Mouse (Mus musculus) heart, embryonic 15.5 days (tissue): ENCODE results near the gene Fbxl7. TPM values are rescaled to one million over a fixed set of nuclear protein-coding genes. Genes with fewer than 3 reads are reported as not detected.
A peak's percentile ranks its signal among the peaks of the same experiment; 100 is the strongest.
"Not testable (repeated sequence)": the region's sequence is repeated elsewhere in the genome, so short reads cannot be mapped to it uniquely, and the experiment has no call there.

Experiments used
- ATAC-seq: fragments of 200-750 bp; cut with Nextera tagmentation; replicated peaks from 2 replicates; pipeline ENCODE4 v1.8.0; 2017; ENCODE audit warnings: low read depth, moderate TSS enrichment; ENCODE audit not compliant: insufficient number of reproducible peaks, insufficient read depth, low FRiP score
- H3K27ac ChIP-seq: fragments of 300-500 bp; sonication (generic); 2 replicates; pipeline ENCODE4 v1.5.1; 2015; ENCODE audit warnings: mild to moderate bottlenecking, inconsistent platforms
- H3K27me3 ChIP-seq: fragments of 300-500 bp; sonication (generic); 2 replicates; pipeline ENCODE4 v1.6.1; 2015; ENCODE audit warnings: inconsistent platforms
- H3K36me3 ChIP-seq: fragments of 300-500 bp; sonication (generic); 2 replicates; pipeline ENCODE4 v1.6.1; 2015; ENCODE audit warnings: mild to moderate bottlenecking, inconsistent platforms
- H3K4me1 ChIP-seq: fragments of 300-500 bp; sonication (generic); replicated peaks from 2 replicates; pipeline ENCODE4 v1.6.1; 2015; ENCODE audit warnings: inconsistent platforms
- H3K4me2 ChIP-seq: fragments of 300-500 bp; sonication (generic); 2 replicates; pipeline ENCODE4 v1.6.1; 2015; ENCODE audit warnings: inconsistent platforms, mild to moderate bottlenecking, moderate library complexity
- H3K4me3 ChIP-seq: fragments of 300-500 bp; sonication (generic); 2 replicates; pipeline ENCODE4 v1.5.1; 2015; ENCODE audit warnings: mild to moderate bottlenecking, inconsistent platforms
- H3K9ac ChIP-seq: fragments of 300-500 bp; sonication (generic); 2 replicates; pipeline ENCODE4 v1.6.1; 2015; ENCODE audit warnings: mild to moderate bottlenecking, inconsistent platforms
- H3K9me3 ChIP-seq: fragments of 300-500 bp; sonication (generic); replicated peaks from 2 replicates; pipeline ENCODE4 v1.6.1; 2016; ENCODE audit warnings: inconsistent platforms
- WGBS: fragments of 180-500 bp; shearing (Covaris S2); methylation state at CpG from one replicate; pipeline ENCODE4 v1.1.7; 2015; ENCODE audit warnings: mixed read lengths; 5-methylcytosine and 5-hydroxymethylcytosine counted together
- polyA plus RNA-seq: library from polyadenylated mRNA; unstranded; fragments of >200 nt; fragmentation: Nextera tagmentation; extraction: Ambion mirVana; gene quantifications from 2 replicates; pipeline ENCODE4 v1.2.1, GENCODE M21; 2015

Gene Fbxl7
- polyA plus RNA-seq, 1 experiment from 2014 or later: 7.7 TPM

DNA sequence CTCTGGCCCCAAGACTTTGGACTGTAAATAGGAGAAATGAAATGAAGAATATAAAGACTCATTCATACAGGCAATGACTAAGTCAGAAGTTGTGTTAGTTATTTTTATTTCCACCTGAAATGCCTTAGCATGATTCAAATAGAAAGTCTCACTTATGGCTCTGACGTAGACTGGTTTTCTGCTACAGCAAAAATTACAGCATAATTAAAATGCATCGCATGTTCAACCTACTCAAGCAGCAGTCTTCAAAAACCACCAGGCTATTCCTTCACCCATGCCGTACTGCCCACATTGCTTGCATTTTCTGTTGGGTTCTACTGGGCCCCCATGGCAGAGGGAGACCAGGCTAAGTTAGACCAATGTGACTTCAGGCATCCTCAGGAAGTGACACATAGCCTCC lies 146.9 kb downstream of the Fbxl7 start:
- H3K36me3 ChIP-seq: no peaks in the 10 kb centered on the region
- no peak overlapping the region for H3K27ac ChIP-seq
- no peaks in the 10 kb centered on the region for H3K4me1 ChIP-seq
- ATAC-seq: no peak
- no peak overlapping the region for H3K9ac ChIP-seq
- H3K27me3 ChIP-seq: no peaks in the 10 kb centered on the region
- 89% methylated on average over 3 of the region's 3 CpGs for WGBS
- H3K4me2 ChIP-seq: no peak overlapping the region
- no peaks in the 10 kb centered on the region for H3K9me3 ChIP-seq
- H3K4me3 ChIP-seq: no peak overlapping the region

DNA sequence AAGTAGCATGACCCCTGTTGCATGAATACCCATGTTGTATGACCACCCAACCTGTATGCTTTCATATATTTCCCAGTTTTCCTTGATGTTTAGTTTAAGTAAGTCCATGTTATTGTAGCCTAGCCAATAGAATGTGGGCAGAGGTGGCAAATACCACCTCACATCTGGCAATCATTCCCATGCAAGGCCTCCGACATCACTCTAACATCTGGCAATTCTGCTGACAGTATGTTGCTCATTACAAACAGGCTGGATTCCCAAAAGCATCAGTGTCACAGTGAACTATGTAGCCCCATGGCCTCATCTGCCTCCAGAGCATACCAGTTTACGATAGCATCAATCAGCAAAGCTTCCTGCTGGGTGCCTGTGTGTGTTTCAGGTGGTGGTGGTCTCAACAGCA lies 163.0 kb downstream of the Fbxl7 start:
- Histone ChIP-seq H3K9ac (no peak overlapping the region), H3K4me3 (no peak overlapping the region), H3K9me3 (no peaks in the 10 kb centered on the region), H3K27me3 (no peaks in the 10 kb centered on the region), H3K4me2 (no peak overlapping the region), H3K36me3 (no peaks in the 10 kb centered on the region), H3K4me1 (no peaks in the 10 kb centered on the region), H3K27ac (no peak overlapping the region)
- ATAC-seq: no peak
- WGBS: 70% methylated on average over 2 of the region's 2 CpGs

DNA sequence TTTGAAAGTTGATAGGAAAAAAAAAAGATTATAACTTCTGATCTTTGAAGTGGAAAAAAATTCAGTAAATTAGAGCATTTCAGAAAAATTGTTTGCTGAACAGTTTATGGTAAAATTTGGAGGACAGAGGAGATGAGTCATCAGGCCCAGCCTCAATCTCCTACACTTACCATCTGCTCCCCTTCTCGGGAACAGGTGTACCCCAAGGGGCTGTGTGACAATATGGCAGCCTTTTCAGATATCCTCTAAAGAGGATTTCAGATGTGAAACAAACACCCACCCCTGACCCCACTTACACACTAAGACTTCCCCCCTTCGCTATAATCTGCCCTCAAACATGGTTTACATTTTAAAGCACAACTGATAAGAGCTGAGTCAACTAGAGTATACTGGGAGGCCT lies 164.6 kb downstream of the Fbxl7 start:
- H3K9ac ChIP-seq: no peak overlapping the region
- 51% methylated on average over 2 of the region's 2 CpGs for WGBS

DNA sequence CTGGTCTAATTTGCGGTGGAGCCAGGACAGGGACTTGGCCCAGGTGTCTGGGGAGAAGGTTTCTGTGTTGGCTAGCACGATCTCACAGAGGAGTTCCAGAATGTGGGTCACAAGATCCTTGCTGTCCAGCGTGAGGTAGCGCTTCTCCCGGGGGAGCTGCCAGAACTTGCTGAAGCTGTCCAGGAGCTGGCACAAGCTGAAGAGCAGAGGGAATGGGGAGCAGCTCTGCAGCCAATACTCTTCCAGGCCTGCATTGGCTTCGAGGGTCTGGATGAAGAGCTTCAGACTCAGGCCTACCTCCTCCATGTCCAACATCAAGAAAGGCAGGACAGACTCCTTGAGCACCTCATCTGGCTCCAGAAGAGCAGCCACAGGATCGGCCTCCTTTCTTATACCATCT lies 166.0 kb downstream of the Fbxl7 start:
- not testable (repeated sequence) for ATAC-seq, H3K4me2 ChIP-seq, H3K9ac ChIP-seq, H3K27me3 ChIP-seq, H3K4me1 ChIP-seq, H3K36me3 ChIP-seq, H3K27ac ChIP-seq, H3K4me3 ChIP-seq, H3K9me3 ChIP-seq
- WGBS: 79% methylated on average over 6 of the region's 7 CpGs

More for the DNA sequence above, 164.6 kb downstream of the Fbxl7 start:
- H3K27ac ChIP-seq: no peak overlapping the region
- no peaks in the 10 kb centered on the region for H3K9me3 ChIP-seq
- no peak overlapping the region for H3K4me3 ChIP-seq
- H3K27me3 ChIP-seq: no peaks in the 10 kb centered on the region
- no peak overlapping the region for H3K4me2 ChIP-seq
- no peaks in the 10 kb centered on the region for H3K36me3 ChIP-seq
- H3K4me1 ChIP-seq: no peaks in the 10 kb centered on the region
- ATAC-seq: no peak

DNA sequence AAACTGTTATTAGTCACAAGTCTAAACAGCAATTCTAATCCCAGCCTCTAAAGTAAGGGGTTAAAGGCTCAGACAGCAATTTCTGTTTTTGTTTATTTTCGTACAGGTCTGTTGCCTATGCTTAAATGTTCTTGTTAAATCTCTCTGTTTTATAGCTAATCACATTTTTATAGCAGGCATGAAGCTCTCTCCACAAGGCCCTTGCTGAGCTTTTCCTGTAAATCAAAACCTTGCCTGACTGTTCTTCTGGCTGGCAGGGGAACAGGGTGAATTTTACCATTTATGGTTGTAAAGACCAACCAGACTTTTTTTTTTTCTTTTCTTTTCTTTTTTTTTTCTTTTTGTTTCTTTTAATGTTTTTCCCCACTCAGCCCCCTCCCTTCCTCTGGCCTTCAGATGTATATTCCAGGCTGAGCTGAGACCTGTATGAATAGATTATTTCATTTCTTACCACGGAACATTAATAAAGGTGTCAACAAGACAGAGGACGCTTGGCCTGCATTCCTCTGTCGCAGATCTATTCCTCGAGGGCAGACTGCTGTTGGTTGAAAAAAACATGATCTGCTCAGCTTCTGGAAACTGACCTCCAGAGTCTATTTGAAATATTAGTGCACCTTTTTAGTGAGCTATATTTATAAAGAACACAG lies 176.9 kb downstream of the Fbxl7 start:
- no peak overlapping the region for H3K9ac ChIP-seq
- no peak for ATAC-seq
- H3K4me2 ChIP-seq: no peak overlapping the region
- H3K36me3 ChIP-seq: no peaks in the 10 kb centered on the region
- no peaks in the 10 kb centered on the region for H3K27me3 ChIP-seq
- H3K9me3 ChIP-seq: no peaks in the 10 kb centered on the region
- peaks cover 15% of the 10 kb centered on the region for H3K4me1 ChIP-seq
- H3K4me3 ChIP-seq: no peak overlapping the region
- WGBS: 34% methylated on average over 5 of the region's 5 CpGs
- 0 out of 2 replicates have a peak overlapping the region, but pooled peaks have one; percentile 18 for H3K27ac ChIP-seq

DNA sequence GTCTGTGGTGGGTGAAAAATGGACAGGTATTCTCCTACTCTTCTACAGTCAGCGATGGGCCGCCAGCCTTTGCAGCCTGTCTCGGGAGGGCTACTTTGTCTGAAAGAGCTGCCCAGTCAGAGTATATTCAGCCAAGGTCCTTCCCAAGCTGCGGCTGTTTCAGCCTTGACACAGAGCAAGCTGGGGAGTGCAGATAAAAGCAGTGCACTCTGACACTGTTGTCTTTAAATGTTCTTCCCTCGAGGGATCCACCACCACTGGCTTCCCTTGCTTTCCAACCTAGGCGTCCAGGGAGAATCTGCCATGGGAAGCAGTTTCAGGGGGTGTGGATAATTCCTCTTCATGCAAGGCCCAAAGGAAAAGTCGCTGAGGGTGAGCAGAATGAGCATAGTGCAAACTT lies 177.4 kb downstream of the Fbxl7 start:
- 39% methylated on average over 7 of the region's 7 CpGs for WGBS
- Histone ChIP-seq H3K36me3 (no peaks in the 10 kb centered on the region), H3K9ac (no peak overlapping the region), H3K4me1 (peaks cover 15% of the 10 kb centered on the region), H3K27me3 (no peaks in the 10 kb centered on the region), H3K4me3 (no peak overlapping the region), H3K27ac (0 out of 2 replicates have a peak overlapping the region, but pooled peaks have one; percentile 18), H3K4me2 (no peak overlapping the region), H3K9me3 (no peaks in the 10 kb centered on the region)
- ATAC-seq: no peak

DNA sequence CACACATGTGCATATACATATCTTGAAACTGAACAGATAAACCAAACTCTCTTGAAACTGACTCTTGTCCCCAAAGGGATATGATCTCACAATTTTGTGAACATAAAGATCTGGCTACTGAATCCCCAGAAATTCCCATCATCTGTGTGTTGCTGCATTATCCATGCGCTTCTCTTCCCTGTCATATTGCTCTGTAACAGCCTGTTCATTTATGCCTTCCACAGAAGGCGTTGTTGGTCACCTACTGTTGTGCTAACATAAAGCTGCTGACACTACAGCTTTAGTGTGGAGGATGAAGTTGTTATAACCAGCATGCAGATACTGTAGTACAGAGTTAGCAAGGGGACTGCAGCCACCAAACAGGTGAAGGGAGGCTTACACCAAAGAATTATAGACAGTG lies 179.2 kb downstream of the Fbxl7 start:
- Histone ChIP-seq H3K27ac (no peak overlapping the region), H3K36me3 (no peaks in the 10 kb centered on the region), H3K4me3 (no peak overlapping the region), H3K4me1 (peaks cover 16% of the 10 kb centered on the region), H3K4me2 (no peak overlapping the region), H3K9ac (no peak overlapping the region), H3K27me3 (no peaks in the 10 kb centered on the region), H3K9me3 (no peaks in the 10 kb centered on the region)
- WGBS: 85% methylated on average over 2 of the region's 2 CpGs
- ATAC-seq: no peak

DNA sequence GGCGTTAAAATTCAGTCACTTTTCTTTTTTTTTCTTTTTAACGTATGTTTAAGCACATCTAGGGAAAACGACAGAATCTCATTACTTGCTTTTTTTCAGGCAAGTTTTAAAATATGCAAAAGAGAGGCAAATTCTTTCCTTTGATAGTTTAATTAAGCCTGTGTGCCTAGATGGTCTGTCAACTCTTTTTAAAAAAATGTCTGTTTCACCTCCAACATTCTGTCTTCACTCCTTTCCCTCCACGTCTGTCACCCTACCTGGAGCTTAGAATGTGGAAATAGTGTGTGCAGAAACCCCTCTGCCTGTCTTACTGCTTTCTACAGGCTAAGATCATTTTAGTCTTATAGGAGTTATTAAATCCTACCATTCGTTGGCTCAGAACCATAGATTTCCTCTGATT lies 179.7 kb downstream of the Fbxl7 start:
- no peak overlapping the region for H3K27ac ChIP-seq
- no peak overlapping the region for H3K9ac ChIP-seq
- no peaks in the 10 kb centered on the region for H3K36me3 ChIP-seq
- H3K4me3 ChIP-seq: no peak overlapping the region
- H3K27me3 ChIP-seq: no peaks in the 10 kb centered on the region
- H3K4me2 ChIP-seq: no peak overlapping the region
- H3K9me3 ChIP-seq: no peaks in the 10 kb centered on the region
- 65% methylated on average over 5 of the region's 5 CpGs for whole genome bisulfite sequencing
- peaks cover 16% of the 10 kb centered on the region for H3K4me1 ChIP-seq
- no peak for ATAC-seq

DNA sequence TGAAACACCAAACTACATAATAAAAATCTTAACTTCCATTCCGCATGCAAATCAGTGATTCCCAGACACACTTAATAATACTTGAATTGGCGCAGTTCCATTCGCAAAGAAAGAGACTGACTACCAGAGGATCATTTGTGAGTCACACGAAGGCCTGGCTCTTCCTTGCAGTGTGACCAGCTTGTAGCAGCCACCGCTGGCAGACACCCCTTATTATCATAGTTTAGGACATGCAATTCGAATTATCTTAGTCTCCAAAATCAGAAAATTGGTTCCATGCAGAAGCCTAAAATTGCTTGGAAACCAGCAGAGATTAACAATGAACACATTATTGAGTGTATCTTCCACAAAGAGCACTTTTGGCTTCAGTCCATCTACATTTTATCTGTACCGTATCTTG lies 183.1 kb downstream of the Fbxl7 start:
- Histone ChIP-seq H3K27me3 (no peaks in the 10 kb centered on the region), H3K4me1 (peaks cover 5% of the 10 kb centered on the region; the same call in 1 of the 2 replicates), H3K4me2 (no peak overlapping the region), H3K4me3 (no peak overlapping the region), H3K36me3 (no peaks in the 10 kb centered on the region), H3K9me3 (no peaks in the 10 kb centered on the region), H3K27ac (no peak overlapping the region), H3K9ac (no peak overlapping the region)
- ATAC-seq: no peak
- 67% methylated on average over 7 of the region's 7 CpGs for WGBS

DNA sequence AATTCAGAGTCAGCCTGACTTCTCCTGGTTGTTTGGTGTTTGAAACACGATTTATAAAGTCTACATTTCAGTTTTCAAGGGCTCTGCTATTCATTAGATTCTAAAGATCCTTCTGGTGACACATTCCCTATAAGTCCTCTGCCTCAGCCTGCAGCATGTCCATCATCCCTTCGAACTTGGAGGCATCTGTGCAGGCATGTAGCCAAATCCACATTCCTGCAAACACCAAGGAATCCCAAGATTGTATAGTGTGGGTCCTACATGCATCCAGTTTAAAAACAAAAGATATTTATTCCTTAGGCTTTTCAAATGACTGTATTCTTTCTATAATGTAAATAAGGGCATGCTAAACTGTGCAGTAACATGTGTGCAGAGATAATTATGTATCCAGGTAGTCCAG lies 190.4 kb downstream of the Fbxl7 start:
- H3K9ac ChIP-seq: no peak overlapping the region
- no peak overlapping the region for H3K4me3 ChIP-seq
- H3K27ac ChIP-seq: no peak overlapping the region
- ATAC-seq: no peak
- H3K4me1 ChIP-seq: peaks cover 10% of the 10 kb centered on the region; the same call in 1 of the 2 replicates
- no peaks in the 10 kb centered on the region for H3K9me3 ChIP-seq
- H3K36me3 ChIP-seq: no peaks in the 10 kb centered on the region
- no peak overlapping the region for H3K4me2 ChIP-seq
- WGBS: 26% methylated on average over 2 of the region's 2 CpGs
- no peaks in the 10 kb centered on the region for H3K27me3 ChIP-seq

DNA sequence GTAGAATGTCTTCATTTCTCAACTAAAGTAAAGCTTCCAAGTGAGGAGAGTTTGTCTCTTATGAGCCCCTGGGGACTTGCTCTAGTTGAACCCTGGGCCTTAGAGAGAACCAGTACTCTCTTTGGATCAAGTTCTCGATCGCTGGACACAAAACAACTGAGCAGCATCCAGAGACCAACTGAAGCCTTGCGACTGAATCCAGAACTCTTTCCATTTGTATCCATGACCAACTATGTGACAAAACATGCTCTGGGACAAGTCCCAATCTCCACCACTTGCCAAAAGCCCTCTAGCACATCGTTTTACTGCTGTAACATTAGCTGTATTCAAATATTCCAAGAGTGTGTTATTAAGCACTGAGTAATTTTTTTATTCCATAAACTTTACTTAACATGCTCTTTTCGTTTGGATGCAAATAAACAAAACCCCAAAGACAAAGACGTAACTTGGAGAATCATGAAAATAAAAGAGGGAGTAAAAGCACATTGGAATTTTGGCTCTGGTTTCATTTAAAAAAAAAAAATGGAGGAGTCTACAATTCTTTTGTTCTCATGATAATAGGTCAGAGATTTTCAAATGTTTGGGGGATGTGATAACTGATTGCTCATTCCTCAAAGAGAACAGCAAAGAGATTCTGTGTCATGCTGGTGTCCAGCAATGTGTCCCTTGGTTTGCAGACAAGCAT lies 192.1 kb downstream of the Fbxl7 start:
- H3K36me3 ChIP-seq: no peaks in the 10 kb centered on the region
- no peak overlapping the region for H3K27ac ChIP-seq
- no peaks in the 10 kb centered on the region for H3K27me3 ChIP-seq
- H3K9me3 ChIP-seq: no peaks in the 10 kb centered on the region
- H3K4me3 ChIP-seq: no peak overlapping the region
- no peak for ATAC-seq
- H3K4me1 ChIP-seq: peaks cover 10% of the 10 kb centered on the region; the same call in 1 of the 2 replicates
- H3K4me2 ChIP-seq: no peak overlapping the region
- no peak overlapping the region for H3K9ac ChIP-seq
- WGBS: 73% methylated on average over 6 of the region's 6 CpGs
